Mouse (Mus musculus) midbrain, embryonic 14.5 days (tissue): ENCODE data around the gene Scnm1. TPM values are rescaled to one million over a fixed set of nuclear protein-coding genes. Genes with fewer than 3 reads are reported as not detected.

Source experiments
- ATAC-seq: fragments of 200-750 bp; cut with Nextera tagmentation; 2 replicates; pipeline ENCODE4 v1.8.0; 2017; ENCODE audit warnings: moderate number of reproducible peaks, moderate library complexity; ENCODE audit not compliant: low FRiP score, low TSS enrichment
- DNase-seq: peaks from one replicate; pipeline ENCODE4 v3.0.0-alpha.2; 2015
- H3K27ac ChIP-seq: fragments of 300-500 bp; sonication (generic); replicated peaks from 2 replicates; pipeline ENCODE4 v1.5.1; 2014; ENCODE audit warnings: mild to moderate bottlenecking, low read depth, low read length, moderate library complexity
- H3K27me3 ChIP-seq: fragments of 300-500 bp; sonication (generic); 2 replicates; pipeline ENCODE4 v1.6.1; 2014; ENCODE audit warnings: low read length, control low read depth, mixed read lengths; ENCODE audit not compliant: control insufficient read depth, insufficient read depth
- H3K36me3 ChIP-seq: fragments of 300-500 bp; sonication (generic); 2 replicates; pipeline ENCODE4 v1.6.1; 2014; ENCODE audit warnings: low read length, control low read depth; ENCODE audit not compliant: control insufficient read depth, insufficient read depth
- H3K4me1 ChIP-seq: fragments of 300-500 bp; sonication (generic); 2 replicates; pipeline ENCODE4 v1.6.1; 2014; ENCODE audit warnings: mild to moderate bottlenecking, antibody characterized with exemption, low read length, control low read depth; ENCODE audit not compliant: control insufficient read depth, insufficient read depth
- H3K4me2 ChIP-seq: fragments of 300-500 bp; sonication (generic); 2 replicates; pipeline ENCODE4 v1.6.1; 2014; ENCODE audit warnings: mild to moderate bottlenecking, low read length, moderate library complexity
- H3K4me3 ChIP-seq: fragments of 300-500 bp; sonication (generic); replicated peaks from 2 replicates; pipeline ENCODE4 v1.5.1; 2014; ENCODE audit warnings: low read depth, low read length
- H3K9ac ChIP-seq: fragments of 300-500 bp; sonication (generic); replicated peaks from 2 replicates; pipeline ENCODE4 v1.6.1; 2014; ENCODE audit warnings: mild to moderate bottlenecking, low read length, moderate library complexity
- H3K9me3 ChIP-seq: fragments of 300-500 bp; sonication (generic); 2 replicates; pipeline ENCODE4 v1.6.1; 2016; ENCODE audit warnings: low read length, control low read depth, mixed read lengths; ENCODE audit not compliant: control insufficient read depth
- WGBS: fragments of 180-500 bp; shearing (Covaris S2); extraction: QIAGEN DNeasy Blood & Tissue Kit; methylation state at CpG from one replicate; pipeline ENCODE4 v1.1.7; 2014; 5-methylcytosine and 5-hydroxymethylcytosine counted together
- polyA plus RNA-seq: library from polyadenylated mRNA; unstranded; fragments of >200 nt; fragmentation: Nextera tagmentation; extraction: Ambion mirVana; gene quantifications from 2 replicates; pipeline ENCODE4 v1.2.1, GENCODE M21; 2014

The Scnm1 gene
- polyA plus RNA-seq, 1 experiment from 2014 or later: 86.6 TPM

GRCm38 (mm10) chr3:95130081-95130480, 3.7 kb downstream of the Scnm1 start:
- H3K27ac ChIP-seq: no peak overlapping the region
- peaks cover 23% of the 10 kb centered on the region for H3K36me3 ChIP-seq
- no peaks in the 10 kb centered on the region for H3K9me3 ChIP-seq
- DNase-seq (no peak), ATAC-seq (no peak)
- WGBS: 89% methylated on average over 5 of the region's 5 CpGs
- H3K4me2 ChIP-seq: no peak overlapping the region
- no peaks in the 10 kb centered on the region for H3K27me3 ChIP-seq
- peaks cover 9% of the 10 kb centered on the region for H3K4me1 ChIP-seq
- no peak overlapping the region for H3K9ac ChIP-seq
- no peak overlapping the region for H3K4me3 ChIP-seq

GRCm38 (mm10) chr3:95129226-95129651, 4.6 kb downstream of the Scnm1 start:
- H3K36me3 ChIP-seq: peaks cover 23% of the 10 kb centered on the region

GRCm38 (mm10) chr3:95124972-95125371, 8.8 kb downstream of the Scnm1 start:
- peak; percentile 31; the same call in 1 of the 2 replicates for ATAC-seq
- Histone ChIP-seq H3K27ac (no peak overlapping the region), H3K4me2 (no peak overlapping the region), H3K9ac (no peak overlapping the region), H3K27me3 (no peaks in the 10 kb centered on the region), H3K4me3 (no peak overlapping the region), H3K9me3 (no peaks in the 10 kb centered on the region), H3K36me3 (peaks cover 42% of the 10 kb centered on the region), H3K4me1 (no peaks in the 10 kb centered on the region)
- WGBS: 41% methylated on average over 5 of the region's 5 CpGs
- peak; percentile 63 for DNase-seq

More at GRCm38 (mm10) chr3:95129226-95129651, 4.6 kb downstream of the Scnm1 start:
- no peaks in the 10 kb centered on the region for H3K27me3 ChIP-seq
- H3K9ac ChIP-seq: no peak overlapping the region
- no peak overlapping the region for H3K27ac ChIP-seq
- no peak overlapping the region for H3K4me3 ChIP-seq
- ATAC-seq (no peak), DNase-seq (no peak)
- no peaks in the 10 kb centered on the region for H3K9me3 ChIP-seq
- H3K4me1 ChIP-seq: peaks cover 6% of the 10 kb centered on the region
- H3K4me2 ChIP-seq: no peak overlapping the region
- WGBS: 54% methylated on average over 6 of the region's 6 CpGs

GRCm38 (mm10) chr3:95124246-95124645, 9.6 kb downstream of the Scnm1 start, which contains the start of gene Tmod4:
TSS of gene Tmod4 (plus strand) at chr3:95124476.
- no peak within 1 kb of the TSS for H3K4me2 ChIP-seq
- H3K27ac ChIP-seq: no peak within 1 kb of the TSS
- ATAC-seq: no peak
- H3K36me3 ChIP-seq: peaks cover 42% of the 10 kb centered on the region
- DNase-seq: peak; percentile 45
- no peak within 1 kb of the TSS for H3K4me3 ChIP-seq
- H3K9ac ChIP-seq: no peak within 1 kb of the TSS
- no peaks in the 10 kb centered on the region for H3K27me3 ChIP-seq
- 60% methylated on average over 6 of the region's 6 CpGs for WGBS
- H3K4me1 ChIP-seq: no peaks in the 10 kb centered on the region
- no peaks in the 10 kb centered on the region for H3K9me3 ChIP-seq

GRCm38 (mm10) chr3:95121580-95121979, 12.2 kb downstream of the Scnm1 start:
- no peaks in the 10 kb centered on the region for H3K9me3 ChIP-seq
- H3K4me1 ChIP-seq: no peaks in the 10 kb centered on the region
- H3K4me3 ChIP-seq: no peak overlapping the region
- H3K27ac ChIP-seq: 0 out of 2 replicates have a peak overlapping the region, but pooled peaks have one; percentile 37
- WGBS: 89% methylated on average over 6 of the region's 6 CpGs
- H3K36me3 ChIP-seq: peaks cover 65% of the 10 kb centered on the region
- ATAC-seq (no peak), DNase-seq (no peak)
- no peak overlapping the region for H3K9ac ChIP-seq
- H3K4me2 ChIP-seq: no peak overlapping the region
- no peaks in the 10 kb centered on the region for H3K27me3 ChIP-seq

GRCm38 (mm10) chr3:95117751-95118150, 16.1 kb downstream of the Scnm1 start:
- DNase-seq: no peak
- H3K4me1 ChIP-seq: 0 out of 2 replicates have a peak, but pooled peaks cover 1% of the 10 kb centered on the region
- H3K36me3 ChIP-seq: peaks cover 83% of the 10 kb centered on the region
- H3K9ac ChIP-seq: no peak overlapping the region
- H3K9me3 ChIP-seq: no peaks in the 10 kb centered on the region
- 100% methylated on average over 2 of the region's 2 CpGs for WGBS
- no peaks in the 10 kb centered on the region for H3K27me3 ChIP-seq
- H3K27ac ChIP-seq: no peak overlapping the region
- no peak overlapping the region for H3K4me2 ChIP-seq
- no peak for ATAC-seq
- no peak overlapping the region for H3K4me3 ChIP-seq

- no peaks in the 10 kb centered on the region for H3K9me3 ChIP-seq
- no peaks in the 10 kb centered on the region for H3K27me3 ChIP-seq
- no peak for DNase-seq
- no peak for ATAC-seq
- no peak overlapping the region for H3K4me3 ChIP-seq
- peaks cover 11% of the 10 kb centered on the region for H3K4me1 ChIP-seq
- no peak overlapping the region for H3K9ac ChIP-seq
- peaks cover 34% of the 10 kb centered on the region for H3K36me3 ChIP-seq
- H3K4me2 ChIP-seq: peak overlapping the region; percentile 49; the same call in 1 of the 2 replicates
- 95% methylated on average over 1 of the region's 1 CpGs for WGBS
- no peak overlapping the region for H3K27ac ChIP-seq
Measured at GRCm38 (mm10) chr3:95112760-95113159, 21.1 kb downstream of the Scnm1 start.

GRCm38 (mm10) chr3:95110911-95111726, 22.7 kb downstream of the Scnm1 start, which contains the start of gene Vps72:
TSS of gene Vps72 (plus strand) at chr3:95111022.
- peaks cover 20% of the 10 kb centered on the region for H3K36me3 ChIP-seq
- peak within 1 kb of the TSS; percentile 76 for H3K9ac ChIP-seq
- ATAC-seq (peak; percentile 76), DNase-seq (peak; percentile 95)
- no peaks in the 10 kb centered on the region for H3K9me3 ChIP-seq
- peak within 1 kb of the TSS; percentile 88 for H3K4me3 ChIP-seq
- H3K4me1 ChIP-seq: peaks cover 11% of the 10 kb centered on the region
- H3K4me2 ChIP-seq: peak within 1 kb of the TSS; percentile 49
- H3K27me3 ChIP-seq: no peaks in the 10 kb centered on the region
- under 1% methylated on average over 54 of the region's 54 CpGs for WGBS
- H3K27ac ChIP-seq: peak within 1 kb of the TSS; percentile 96
